Mouse (Mus musculus) cortical plate, adult 2 months (tissue): ENCODE measurements at regions not wholly inside any gene's neighbourhood (a gene's known extent, or its start where the extent isn't known, plus 50 kb on each side); places are given as distances from the start of the nearest gene placed in this dataset.

Source experiments
- CTCF ChIP-seq: fragments of 200-500 bp; IDR thresholded peaks from 2 replicates; pipeline ENCODE4 v1.5.1; 2011; ENCODE audit warnings: mild to moderate bottlenecking, control low read depth, low read length; ENCODE audit not compliant: insufficient read depth; ENCODE audit errors: extremely low read depth
- POLR2A ChIP-seq: fragments of 200-500 bp; IDR thresholded peaks from 2 replicates; pipeline ENCODE4 v1.6.1; 2011; ENCODE audit warnings: mild to moderate bottlenecking, low read length, control low read depth; ENCODE audit not compliant: insufficient read depth; ENCODE audit errors: extremely low read depth

GRCm38 (mm10) chr3:81789664-81790063 is 142.7 kb upstream of the Ctso start:
- TF ChIP-seq POLR2A (no peak), CTCF (no peak)
